Mouse (Mus musculus) kidney, postnatal 0 days (tissue): ENCODE data around the gene Ostf1. TPM values are rescaled to one million over a fixed set of nuclear protein-coding genes. Genes with fewer than 3 reads are reported as not detected.

Experiments used
- ATAC-seq: fragments of 200-750 bp; cut with Nextera tagmentation; replicated peaks from 2 replicates; pipeline ENCODE4 v1.8.0; 2017; ENCODE audit warnings: low read depth, moderate number of reproducible peaks, moderate TSS enrichment, moderate library complexity; ENCODE audit not compliant: low FRiP score
- DNase-seq: peaks from one replicate; pipeline ENCODE4 v3.0.0-alpha.2; 2016; ENCODE audit warnings: low spot score
- H3K27ac ChIP-seq: fragments of 300-500 bp; sonication (generic); 2 replicates; pipeline ENCODE4 v1.5.1; 2014; ENCODE audit warnings: mild to moderate bottlenecking
- H3K27me3 ChIP-seq: fragments of 300-500 bp; sonication (generic); 2 replicates; pipeline ENCODE4 v1.6.1; 2014; ENCODE audit warnings: low read length, mixed read lengths; ENCODE audit not compliant: insufficient read depth
- H3K36me3 ChIP-seq: fragments of 300-500 bp; sonication (generic); 2 replicates; pipeline ENCODE4 v1.6.1; 2014; ENCODE audit warnings: low read length, mixed read lengths; ENCODE audit not compliant: insufficient read depth
- H3K4me1 ChIP-seq: fragments of 300-500 bp; sonication (generic); replicated peaks from 2 replicates; pipeline ENCODE4 v1.6.1; 2014; ENCODE audit warnings: antibody characterized with exemption, low read length, mixed read lengths; ENCODE audit not compliant: insufficient read depth
- H3K4me2 ChIP-seq: fragments of 300-500 bp; sonication (generic); 2 replicates; pipeline ENCODE4 v1.6.1; 2014; ENCODE audit warnings: mild to moderate bottlenecking, low read length, moderate library complexity, mixed read lengths
- H3K4me3 ChIP-seq: fragments of 300-500 bp; sonication (generic); replicated peaks from 2 replicates; pipeline ENCODE4 v1.5.1; 2014; ENCODE audit warnings: low read depth, low read length
- H3K9ac ChIP-seq: fragments of 300-500 bp; sonication (generic); 2 replicates; pipeline ENCODE4 v1.6.1; 2014; ENCODE audit warnings: low read depth, low read length
- H3K9me3 ChIP-seq: fragments of 300-500 bp; sonication (generic); replicated peaks from 2 replicates; pipeline ENCODE4 v1.6.1; 2016; ENCODE audit warnings: low read length, inconsistent platforms, mixed read lengths
- CTCF ChIP-seq: IDR thresholded peaks from 2 replicates; pipeline ENCODE4 v1.5.1; 2016; ENCODE audit warnings: antibody characterized with exemption, low read depth, mild to moderate bottlenecking, moderate library complexity
- WGBS: fragments of 180-500 bp; shearing (Covaris S2); extraction: QIAGEN DNeasy Blood & Tissue Kit; methylation state at CpG from one replicate; pipeline ENCODE4 v1.1.7; 2014; 5-methylcytosine and 5-hydroxymethylcytosine counted together
- polyA plus RNA-seq: library from polyadenylated mRNA; unstranded; fragments of >200 nt; fragmentation: Nextera tagmentation; extraction: Ambion mirVana; gene quantifications from 2 replicates; pipeline ENCODE4 v1.2.1, GENCODE M21; 2015

Ostf1 gene
- polyA plus RNA-seq, 1 experiment from 2014 or later = 191 TPM

DNA sequence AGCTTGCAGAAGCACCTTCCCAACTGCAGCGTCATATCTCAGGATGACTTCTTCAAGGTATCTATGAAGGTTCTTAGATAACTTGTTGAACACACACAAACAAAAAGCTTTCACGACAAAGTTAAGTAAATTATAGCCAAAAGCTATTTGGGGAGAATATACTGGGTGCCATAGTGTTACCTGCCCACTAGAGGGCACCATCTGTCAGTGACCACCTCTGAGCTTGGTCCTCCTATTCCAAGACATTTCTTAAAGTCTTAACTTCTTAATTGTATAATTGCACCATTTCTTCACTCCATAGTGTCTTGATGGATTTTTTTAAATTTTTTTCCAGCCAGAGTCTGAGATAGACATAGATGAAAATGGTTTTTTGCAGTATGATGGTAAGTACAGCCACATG, 7.9 kb upstream of the Ostf1 start:
- no peak overlapping the region for H3K9ac ChIP-seq
- H3K4me3 ChIP-seq = no peak overlapping the region
- no peaks in the 10 kb centered on the region for H3K9me3 ChIP-seq
- no peaks in the 10 kb centered on the region; the same call in 1 of the 2 replicates for H3K36me3 ChIP-seq
- ATAC-seq (no peak), DNase-seq (no peak)
- no peak overlapping the region for H3K27ac ChIP-seq
- H3K27me3 ChIP-seq = no peaks in the 10 kb centered on the region
- no peaks in the 10 kb centered on the region for H3K4me1 ChIP-seq
- H3K4me2 ChIP-seq = no peak overlapping the region
- WGBS = 34% methylated on average over 2 of the region's 2 CpGs
- peak; percentile 78 for TF ChIP-seq CTCF

DNA sequence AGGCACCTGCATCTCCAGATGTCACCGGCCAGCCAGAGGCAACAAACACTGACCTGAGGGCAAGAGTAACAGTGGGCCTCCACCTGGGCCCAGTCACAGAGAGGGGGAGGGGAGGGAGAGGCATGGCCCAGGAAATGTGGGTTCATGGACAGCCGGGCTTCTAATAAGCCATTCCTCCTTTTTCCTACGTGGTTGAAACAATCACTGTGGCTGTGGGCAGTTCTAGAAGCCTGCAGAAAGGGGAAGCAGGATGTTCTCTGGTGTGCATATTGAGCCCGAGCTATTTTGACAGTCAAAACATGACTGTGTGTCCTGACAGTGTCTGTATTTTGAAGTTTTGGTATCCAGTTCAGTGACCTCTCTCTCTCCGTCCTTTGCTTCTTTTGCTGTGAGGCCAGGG, 7.3 kb upstream of the Ostf1 start:
- H3K36me3 ChIP-seq = no peaks in the 10 kb centered on the region; the same call in 1 of the 2 replicates
- no peak for ATAC-seq
- H3K4me1 ChIP-seq = no peaks in the 10 kb centered on the region
- H3K4me3 ChIP-seq = no peak overlapping the region
- no peak for TF ChIP-seq CTCF
- DNase-seq = no peak
- WGBS = 52% methylated on average over 5 of the region's 5 CpGs
- no peak overlapping the region for H3K9ac ChIP-seq
- H3K27me3 ChIP-seq = no peaks in the 10 kb centered on the region
- H3K4me2 ChIP-seq = no peak overlapping the region
- no peak overlapping the region for H3K27ac ChIP-seq
- H3K9me3 ChIP-seq = no peaks in the 10 kb centered on the region

DNA sequence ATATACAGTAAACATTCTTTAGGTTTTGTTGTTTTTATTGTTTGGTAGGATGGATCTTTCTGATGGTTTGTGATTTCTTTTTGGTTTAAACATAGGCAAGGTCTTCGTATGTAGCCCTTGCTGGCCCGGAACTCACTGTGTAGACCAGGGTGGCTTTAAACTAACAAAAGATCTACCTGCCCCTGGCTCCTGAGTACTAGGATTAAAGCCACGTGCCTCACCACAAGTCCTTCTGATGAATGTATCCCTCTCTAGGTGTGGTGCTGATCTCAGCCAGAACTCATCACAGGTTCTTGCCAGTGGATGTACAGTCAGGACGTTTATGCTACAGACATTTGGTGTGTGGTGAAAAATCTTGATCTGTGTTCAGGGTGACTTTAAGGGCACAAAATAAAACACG, 6.3 kb upstream of the Ostf1 start:
- ATAC-seq = no peak
- WGBS = 82% methylated on average over 5 of the region's 5 CpGs

DNA sequence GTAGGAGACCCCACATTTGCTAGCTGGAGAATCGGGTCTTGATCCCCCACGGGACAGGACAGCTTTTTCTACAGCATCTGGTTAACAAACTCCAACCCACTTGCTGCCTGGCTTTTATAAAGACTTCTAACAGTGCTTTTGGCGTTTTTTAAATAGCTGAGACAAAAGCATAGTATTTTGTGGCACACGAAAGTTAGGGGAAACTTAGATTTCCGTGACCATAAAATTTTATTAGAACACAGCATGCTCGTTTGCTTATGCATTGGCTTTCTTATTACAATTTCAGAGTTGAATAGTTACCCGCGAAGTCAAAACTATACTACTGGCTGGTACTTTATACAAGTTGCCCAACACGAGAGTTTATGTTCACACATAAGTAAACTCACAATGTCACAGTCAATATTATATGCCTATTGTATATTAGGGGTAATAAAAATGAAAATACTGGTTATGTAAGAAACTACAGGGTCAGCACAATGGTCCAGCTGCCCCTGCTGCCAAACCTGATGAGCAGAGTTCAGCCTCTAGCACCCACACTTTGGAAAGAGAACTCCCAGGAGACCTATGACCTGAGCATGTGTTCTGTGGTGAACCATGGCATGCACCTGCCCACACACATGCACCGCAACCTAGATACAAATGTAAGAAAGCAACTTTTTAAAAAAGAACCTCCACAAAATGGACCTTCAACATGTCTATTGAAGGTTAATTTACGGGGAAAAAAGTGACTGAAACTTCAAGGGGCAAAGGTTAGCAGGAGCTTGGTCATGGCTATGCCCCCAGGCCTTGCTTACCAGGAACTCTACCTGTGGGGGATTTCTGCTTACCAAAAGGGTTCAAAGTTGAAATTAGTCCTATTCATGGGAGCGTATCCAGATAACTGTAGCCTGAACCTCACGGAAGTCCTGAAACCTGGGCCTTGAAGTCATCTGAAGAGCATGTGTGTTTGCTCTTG, 885 bp upstream of the Ostf1 start:
- peaks cover 16% of the 10 kb centered on the region; the same call in 1 of the 2 replicates for H3K4me1 ChIP-seq
- no peak for DNase-seq
- H3K27me3 ChIP-seq = no peaks in the 10 kb centered on the region
- peak overlapping the region; percentile 71 for H3K4me3 ChIP-seq
- H3K4me2 ChIP-seq = peak overlapping the region; percentile 61
- no peaks in the 10 kb centered on the region for H3K9me3 ChIP-seq
- WGBS = 54% methylated on average over 13 of the region's 13 CpGs
- no peak for ATAC-seq
- H3K36me3 ChIP-seq = no peaks in the 10 kb centered on the region
- peak overlapping the region; percentile 83 for H3K9ac ChIP-seq
- peak overlapping the region; percentile 70 for H3K27ac ChIP-seq
- TF ChIP-seq CTCF = no peak

More for the DNA sequence above, 6.3 kb upstream of the Ostf1 start:
- Histone ChIP-seq H3K4me3 (no peak overlapping the region), H3K9me3 (no peaks in the 10 kb centered on the region), H3K4me2 (no peak overlapping the region), H3K36me3 (no peaks in the 10 kb centered on the region; the same call in 1 of the 2 replicates), H3K27ac (no peak overlapping the region), H3K27me3 (no peaks in the 10 kb centered on the region), H3K9ac (no peak overlapping the region), H3K4me1 (no peaks in the 10 kb centered on the region)
- DNase-seq = no peak
- no peak for TF ChIP-seq CTCF

DNA sequence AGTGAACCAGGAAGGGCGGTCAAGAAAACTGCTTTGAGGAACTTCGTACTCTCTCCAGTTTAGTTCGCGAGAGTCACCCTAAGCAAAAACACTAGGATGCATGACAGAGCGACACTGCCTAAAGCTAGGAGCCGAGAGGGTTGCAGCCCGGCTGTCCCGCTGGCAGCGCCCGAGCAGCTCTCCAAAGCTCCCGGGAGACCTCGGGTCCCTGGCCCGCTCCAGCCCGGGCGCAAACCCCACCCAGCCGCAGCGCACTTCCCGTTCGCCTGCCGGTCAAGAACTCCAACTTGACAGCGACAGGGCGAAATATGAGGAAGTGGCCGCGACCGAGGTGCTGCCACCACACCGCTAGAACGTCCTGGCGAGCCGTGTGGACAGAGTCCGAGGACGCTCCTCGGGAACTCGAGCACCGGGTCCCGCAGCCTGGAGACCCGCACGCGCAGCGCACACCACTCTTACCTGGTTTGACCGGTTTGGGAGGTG, 421 bp downstream of the Ostf1 start:
- DNase-seq = peak; percentile 63
- H3K27ac ChIP-seq = peak overlapping the region; percentile 97
- peak; percentile 55 for ATAC-seq

DNA sequence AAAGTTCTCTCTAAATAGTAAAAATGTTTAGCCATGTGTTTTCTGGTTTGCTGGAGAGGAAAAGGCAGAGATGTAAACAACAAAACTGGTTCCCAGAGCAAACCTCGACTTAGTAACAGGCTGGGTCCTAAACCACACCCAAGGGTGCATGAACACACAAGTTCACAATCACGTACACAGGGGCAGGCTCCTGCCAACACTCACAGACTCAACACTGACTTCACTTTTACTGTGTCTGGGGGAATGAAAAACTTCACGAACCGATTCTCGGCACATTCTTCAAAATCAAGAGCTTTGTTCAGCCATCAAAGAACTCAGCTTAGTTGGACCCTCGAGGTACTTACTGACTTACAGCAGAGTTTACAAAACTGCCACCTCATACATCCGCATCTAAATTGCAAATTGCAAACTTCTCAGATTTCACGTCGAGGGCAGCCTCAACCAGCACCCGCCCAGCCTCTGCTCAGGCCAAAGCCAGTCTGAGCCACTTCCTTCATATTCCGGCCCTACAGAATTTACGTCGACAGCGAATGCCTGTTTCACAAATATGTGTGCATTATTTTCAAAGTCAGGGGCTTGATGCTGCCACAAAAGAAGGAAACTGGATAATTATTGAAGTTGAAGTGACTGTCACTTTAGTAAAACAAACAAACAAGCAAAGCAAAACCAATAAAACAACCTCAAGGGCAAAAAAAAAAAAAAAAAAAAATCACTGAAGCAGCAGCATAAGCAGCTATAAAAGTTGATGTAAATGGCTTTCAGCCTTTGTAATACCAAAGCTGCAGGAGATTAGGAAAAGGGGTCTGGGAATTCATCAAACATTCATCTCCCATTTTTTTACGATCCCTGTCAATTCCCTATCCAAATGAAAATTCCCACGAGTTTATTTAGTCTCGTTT, 1.2 kb downstream of the Ostf1 start:
- H3K4me1 ChIP-seq = peaks cover 16% of the 10 kb centered on the region; the same call in 1 of the 2 replicates
- no peaks in the 10 kb centered on the region for H3K9me3 ChIP-seq
- ATAC-seq = no peak
- DNase-seq = peak; percentile 80
- WGBS = 6% methylated on average over 17 of the region's 17 CpGs
- no peak for TF ChIP-seq CTCF
- peak overlapping the region; percentile 71 for H3K4me3 ChIP-seq
- peak overlapping the region; percentile 83 for H3K9ac ChIP-seq
- no peaks in the 10 kb centered on the region for H3K36me3 ChIP-seq
- no peaks in the 10 kb centered on the region for H3K27me3 ChIP-seq
- H3K4me2 ChIP-seq = peak overlapping the region; percentile 61
- peak overlapping the region; percentile 97 for H3K27ac ChIP-seq

More for the DNA sequence above, 421 bp downstream of the Ostf1 start:
- Histone ChIP-seq H3K9ac (peak overlapping the region; percentile 83), H3K36me3 (no peaks in the 10 kb centered on the region), H3K4me1 (peaks cover 16% of the 10 kb centered on the region; the same call in 1 of the 2 replicates), H3K4me2 (peak overlapping the region; percentile 61), H3K27me3 (no peaks in the 10 kb centered on the region), H3K4me3 (peak overlapping the region; percentile 71), H3K9me3 (no peaks in the 10 kb centered on the region)
- TF ChIP-seq CTCF = no peak
- WGBS = under 1% methylated on average over 40 of the region's 40 CpGs
